Mouse (Mus musculus) spleen, adult 2 months (tissue): Measurements from ENCODE around the gene Gpr171. TPM values are rescaled to one million over a fixed set of nuclear protein-coding genes. Genes with fewer than 3 reads are reported as not detected.

Source experiments
- DNase-seq, 2 experiments: peaks; one replicate each; pipeline versions ENCODE4 v3.0.0 to v3.0.0-alpha.2; 2012 to 2021; ENCODE audit warnings: low spot score in 2 of 2, low read depth in 1 of 2
- H3K27ac ChIP-seq: fragments of 200-500 bp; 2 replicates; pipeline ENCODE4 v1.5.1; 2012; ENCODE audit warnings: low read length, inconsistent platforms; ENCODE audit not compliant: insufficient read depth
- H3K27me3 ChIP-seq: fragments of 200-500 bp; 2 replicates; pipeline ENCODE4 v1.6.1; 2012; ENCODE audit warnings: mild to moderate bottlenecking, moderate library complexity, low read length, inconsistent platforms; ENCODE audit not compliant: control insufficient read depth, insufficient read depth
- H3K36me3 ChIP-seq: fragments of 200-500 bp; 2 replicates; pipeline ENCODE4 v1.6.1; 2012; ENCODE audit warnings: mild to moderate bottlenecking, low read length, inconsistent platforms; ENCODE audit not compliant: control insufficient read depth, insufficient read depth
- H3K4me1 ChIP-seq: fragments of 200-500 bp; 2 replicates; pipeline ENCODE4 v1.6.1; 2011; ENCODE audit warnings: inconsistent platforms; ENCODE audit not compliant: control insufficient read depth, insufficient read depth, insufficient read length
- H3K4me3 ChIP-seq: fragments of 200-500 bp; 2 replicates; pipeline ENCODE4 v1.5.1; 2011; ENCODE audit warnings: mild to moderate bottlenecking, inconsistent platforms; ENCODE audit not compliant: insufficient read depth, insufficient read length; ENCODE audit errors: extremely low read depth
- CTCF ChIP-seq: fragments of 200-500 bp; IDR thresholded peaks from 2 replicates; pipeline ENCODE4 v1.5.1; 2011; ENCODE audit warnings: mild to moderate bottlenecking, inconsistent platforms; ENCODE audit not compliant: insufficient read depth, insufficient read length, insufficient replicate concordance; ENCODE audit errors: extremely low read depth
- POLR2A ChIP-seq: fragments of 200-500 bp; IDR thresholded peaks from 2 replicates; pipeline ENCODE4 v1.6.1; 2011; ENCODE audit warnings: low read depth, low read length, inconsistent platforms
- WGBS: fragments of 180-500 bp; shearing (Covaris S2); methylation state at CpG from one replicate; pipeline ENCODE4 v1.1.7; 2018; 5-methylcytosine and 5-hydroxymethylcytosine counted together
- polyA plus RNA-seq: library from polyadenylated mRNA; depleted of rRNA; stranded (reverse); fragments of >200 nt; gene quantifications from 2 replicates; pipeline ENCODE4 v1.2.3, GENCODE M21; 2012; rRNA removed

The Gpr171 gene
- polyA plus RNA-seq, 1 experiment, result 5.4 TPM

GRCm38 (mm10) chr3:59060131-59060530, 41.5 kb downstream of the Gpr171 start:
- 86% methylated on average over 7 of the region's 7 CpGs for WGBS

GRCm38 (mm10) chr3:59059022-59059541, 42.5 kb downstream of the Gpr171 start:
- DNase-seq, result peak; percentile 27 to 31
- Histone ChIP-seq H3K4me1 (no peaks in the 10 kb centered on the region), H3K36me3 (no peaks in the 10 kb centered on the region), H3K27me3 (no peaks in the 10 kb centered on the region), H3K27ac (no peak overlapping the region), H3K4me3 (no peak overlapping the region)
- WGBS, result 7% methylated on average over 7 of the region's 7 CpGs
- TF ChIP-seq POLR2A (no peak), CTCF (peak; percentile 40; the same call in 1 of the 2 replicates)

More at GRCm38 (mm10) chr3:59060131-59060530, 41.5 kb downstream of the Gpr171 start:
- DNase-seq, result no peak
- no peaks in the 10 kb centered on the region for H3K4me1 ChIP-seq
- no peak overlapping the region for H3K4me3 ChIP-seq
- no peaks in the 10 kb centered on the region for H3K36me3 ChIP-seq
- no peaks in the 10 kb centered on the region for H3K27me3 ChIP-seq
- TF ChIP-seq CTCF, result no peak
- no peak for TF ChIP-seq POLR2A
- no peak overlapping the region for H3K27ac ChIP-seq

DNA sequence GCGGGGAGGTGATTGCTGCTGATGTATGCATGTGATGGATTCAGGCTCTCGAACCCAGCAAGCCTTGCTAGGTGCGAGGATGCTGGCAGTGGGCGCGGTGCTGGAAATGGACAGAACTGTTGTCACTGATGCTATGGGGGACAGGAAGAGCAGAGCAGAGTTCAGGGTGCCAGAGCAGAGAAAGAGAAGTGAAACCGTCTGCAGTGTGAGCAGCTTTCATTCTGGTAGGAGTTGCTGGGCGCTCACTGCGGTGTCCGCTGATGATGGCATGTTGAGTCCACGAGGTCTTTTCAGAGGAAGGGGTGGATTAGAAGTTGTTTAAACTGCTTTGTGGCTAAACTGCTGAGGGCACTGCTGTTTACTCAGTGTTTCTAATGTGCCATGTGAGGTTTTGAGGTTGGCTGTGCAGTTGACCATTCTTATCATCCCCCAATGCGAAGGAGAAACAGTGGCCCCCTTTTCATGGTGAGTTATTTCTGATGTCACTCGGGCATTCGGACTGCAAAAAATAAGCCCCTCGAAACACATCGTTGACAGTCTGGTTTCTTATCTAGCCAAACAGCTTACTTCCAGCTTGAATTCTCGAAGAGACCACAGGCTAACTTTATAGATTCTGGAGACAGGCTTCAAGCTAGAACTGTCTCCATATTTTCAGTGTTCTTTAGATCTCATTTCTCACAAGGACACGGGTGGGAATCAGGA, 46.6 kb downstream of the Gpr171 start:
- Histone ChIP-seq H3K27me3 (no peaks in the 10 kb centered on the region), H3K4me1 (no peaks in the 10 kb centered on the region), H3K36me3 (no peaks in the 10 kb centered on the region), H3K27ac (no peak overlapping the region), H3K4me3 (no peak overlapping the region)
- peak; percentile 41 to 59 for DNase-seq
- no peak for TF ChIP-seq POLR2A
- 18% methylated on average over 17 of the region's 17 CpGs for whole genome bisulfite sequencing

Other genes with a start within 250 kb of the Gpr171 start
- gene Clrn1, start 216.5 kb downstream of the Gpr171 start, polyA plus RNA-seq, result not detected in 2 replicates
- gene Med12l, start 96.0 kb downstream of the Gpr171 start, polyA plus RNA-seq, result 2.0 and 2.5 TPM in 2 replicates
- 8.6 and 9.5 TPM in 2 replicates for gene P2ry14, start 51.8 kb upstream of the Gpr171 start, polyA plus RNA-seq
- gene Gpr87, start 93.3 kb upstream of the Gpr171 start, polyA plus RNA-seq, result not detected in 2 replicates
- 14.6 and 16.8 TPM in 2 replicates for gene P2ry13, start 109.1 kb upstream of the Gpr171 start, polyA plus RNA-seq
- 12.3 and 18.6 TPM in 2 replicates for gene P2ry12, start 161.1 kb upstream of the Gpr171 start, polyA plus RNA-seq
- gene Igsf10, start 242.6 kb upstream of the Gpr171 start, polyA plus RNA-seq, result 0.35 and 0.40 TPM in 2 replicates